Mouse (Mus musculus) left cerebral cortex, postnatal 25 days (tissue): ENCODE data around the gene Gnai2. TPM values are rescaled to one million over a fixed set of nuclear protein-coding genes. Genes with fewer than 3 reads are reported as not detected.

Experiments used
- DNase-seq, 2 experiments: peaks; one replicate each; pipeline ENCODE4 v3.0.0; 2022; ENCODE audit warnings: low spot score in 2 of 2, mixed read lengths in 1 of 2
- intact Hi-C: fragments of 180-260 bp; cut with DNase I; formaldehyde crosslinking; loops from one replicate; pipeline ENCODE4 v1.15.1; 2025
- total RNA-seq, 2 experiments: library from RNA; stranded (reverse); gene quantifications; 2 replicates each; pipeline ENCODE4 v1.2.3; 2021

The Gnai2 gene
- total RNA-seq, 2 experiments from 2014 or later = 214 to 221 TPM

DNA sequence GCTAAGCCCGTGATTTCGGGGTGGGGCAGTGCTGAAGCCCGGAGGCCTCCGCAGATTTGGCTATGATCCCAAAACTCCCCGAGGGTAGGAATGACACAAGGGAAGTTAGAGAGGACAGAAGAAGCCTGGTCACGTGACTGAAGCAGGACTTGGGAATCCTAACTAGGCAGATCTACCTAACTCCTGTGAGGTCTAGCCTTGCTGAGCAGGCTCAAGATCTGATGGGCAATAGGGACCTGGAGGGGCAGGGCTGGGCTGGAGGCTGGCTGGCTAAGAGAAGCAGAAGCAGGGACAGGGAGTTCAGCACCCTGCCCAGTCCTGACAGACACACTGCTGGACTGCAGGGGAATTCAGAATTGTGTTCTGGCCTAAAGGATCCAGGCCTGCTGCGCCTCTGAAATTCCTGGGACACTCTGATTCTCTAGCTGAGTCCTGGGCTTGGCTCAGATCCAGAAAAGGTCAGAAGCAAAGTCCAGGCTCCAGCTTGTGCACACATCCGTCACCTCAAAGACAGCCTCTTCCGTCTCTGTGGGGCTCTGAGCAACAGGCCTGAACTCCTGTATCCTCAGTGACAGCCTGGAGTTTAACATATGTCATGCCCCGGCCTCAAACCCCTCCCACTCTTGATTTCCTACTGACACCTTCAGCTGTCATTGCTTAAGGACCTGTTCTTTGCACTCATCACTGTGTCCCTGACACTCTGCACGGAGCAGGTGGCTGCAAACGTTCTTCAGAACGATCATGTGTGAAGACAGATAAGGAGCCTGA is 16.2 kb downstream of the Gnai2 start:
- intact Hi-C loops = no loop called here
- no peak for DNase-seq

DNA sequence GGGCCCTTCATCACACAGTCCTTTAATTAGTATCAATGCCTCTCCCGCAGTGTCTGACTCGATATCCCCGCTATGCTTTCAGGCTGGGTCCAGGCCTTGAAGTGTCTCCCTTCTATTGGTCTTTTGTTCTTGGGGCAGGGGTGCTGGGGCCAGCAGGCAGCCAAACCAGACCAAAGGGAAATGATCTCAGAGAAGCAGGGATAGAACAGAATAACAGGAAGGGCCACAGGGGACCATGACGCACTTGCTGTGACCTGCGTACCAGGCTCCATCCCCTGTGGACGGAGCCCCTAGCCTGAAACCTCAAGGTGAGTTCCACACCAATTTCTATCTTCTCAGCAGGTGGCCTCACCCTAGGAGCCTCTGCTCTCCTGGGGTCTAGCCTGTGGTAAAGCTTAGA is 17.1 kb downstream of the Gnai2 start:
- intact Hi-C loops = no loop called here
- DNase-seq = no peak

DNA sequence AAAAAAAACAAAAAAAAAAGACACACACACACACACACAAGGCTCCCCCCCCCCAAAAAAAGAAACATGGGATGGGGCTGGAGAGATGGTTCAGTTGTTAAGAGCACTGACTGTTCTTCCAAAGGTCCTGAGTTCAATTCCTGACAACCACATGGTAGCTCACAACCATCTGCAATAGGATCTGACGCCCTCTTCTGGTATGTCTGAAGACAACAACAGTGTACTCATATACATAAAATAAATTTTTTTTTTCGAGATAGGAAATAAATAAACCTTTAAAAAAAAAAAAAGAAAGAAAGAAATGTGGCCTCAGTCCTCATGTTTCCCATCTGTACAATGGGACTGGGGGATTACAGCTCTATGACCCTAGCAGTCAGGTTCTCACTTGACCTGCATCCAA is 17.7 kb downstream of the Gnai2 start:
- intact Hi-C loops = no loop called here
- no peak for DNase-seq

DNA sequence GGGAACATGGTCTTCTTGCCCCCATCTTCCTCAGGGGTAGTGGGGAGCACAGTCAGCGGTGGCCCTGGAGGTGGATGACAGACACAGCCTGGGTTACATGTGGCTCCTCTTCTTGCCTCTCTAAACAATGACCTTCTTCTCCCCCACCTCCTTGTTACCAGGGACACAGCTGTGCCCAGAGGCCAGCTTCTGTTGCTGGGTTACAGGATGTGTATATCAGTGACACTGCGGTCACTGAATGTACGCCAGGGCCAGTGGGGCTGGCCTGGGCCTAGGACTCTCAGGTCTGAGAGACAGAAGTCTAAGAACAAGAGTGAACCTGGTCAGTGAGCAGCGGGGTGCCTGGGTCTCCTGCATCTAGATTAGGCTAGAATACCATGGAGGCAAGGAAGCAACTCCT is 20.1 kb downstream of the Gnai2 start:
- DNase-seq = no peak
- intact Hi-C loops = no loop called here

DNA sequence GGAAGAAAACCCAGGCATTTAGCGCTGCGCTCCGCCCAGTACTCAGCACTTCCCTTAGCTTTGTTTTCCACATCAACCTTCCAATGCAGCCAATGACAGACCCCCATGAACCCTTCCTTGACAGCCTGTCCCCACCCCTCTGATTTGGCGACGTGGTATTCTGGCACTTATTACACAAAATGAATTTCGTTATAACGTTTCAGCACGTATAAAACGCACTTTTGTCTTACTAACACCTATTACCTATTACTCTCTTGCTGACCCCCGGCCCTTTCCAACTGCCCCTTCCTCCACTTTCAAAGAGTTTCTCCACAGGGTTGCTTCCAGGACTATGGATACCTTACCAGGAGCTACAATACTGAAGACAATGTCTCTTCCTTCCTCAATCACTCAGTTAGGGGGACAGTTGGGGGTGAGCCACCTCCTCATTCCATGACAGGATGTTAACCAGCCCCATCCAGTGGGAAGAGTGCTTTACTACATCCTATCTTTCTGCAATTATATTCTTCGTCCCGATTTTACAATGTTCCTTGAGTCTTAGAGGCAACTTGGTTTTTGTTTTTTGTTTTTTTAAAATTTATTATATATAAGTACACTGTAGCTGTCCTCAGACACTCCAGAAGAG is 22.1 kb downstream of the Gnai2 start:
- intact Hi-C loops = no loop called here

DNA sequence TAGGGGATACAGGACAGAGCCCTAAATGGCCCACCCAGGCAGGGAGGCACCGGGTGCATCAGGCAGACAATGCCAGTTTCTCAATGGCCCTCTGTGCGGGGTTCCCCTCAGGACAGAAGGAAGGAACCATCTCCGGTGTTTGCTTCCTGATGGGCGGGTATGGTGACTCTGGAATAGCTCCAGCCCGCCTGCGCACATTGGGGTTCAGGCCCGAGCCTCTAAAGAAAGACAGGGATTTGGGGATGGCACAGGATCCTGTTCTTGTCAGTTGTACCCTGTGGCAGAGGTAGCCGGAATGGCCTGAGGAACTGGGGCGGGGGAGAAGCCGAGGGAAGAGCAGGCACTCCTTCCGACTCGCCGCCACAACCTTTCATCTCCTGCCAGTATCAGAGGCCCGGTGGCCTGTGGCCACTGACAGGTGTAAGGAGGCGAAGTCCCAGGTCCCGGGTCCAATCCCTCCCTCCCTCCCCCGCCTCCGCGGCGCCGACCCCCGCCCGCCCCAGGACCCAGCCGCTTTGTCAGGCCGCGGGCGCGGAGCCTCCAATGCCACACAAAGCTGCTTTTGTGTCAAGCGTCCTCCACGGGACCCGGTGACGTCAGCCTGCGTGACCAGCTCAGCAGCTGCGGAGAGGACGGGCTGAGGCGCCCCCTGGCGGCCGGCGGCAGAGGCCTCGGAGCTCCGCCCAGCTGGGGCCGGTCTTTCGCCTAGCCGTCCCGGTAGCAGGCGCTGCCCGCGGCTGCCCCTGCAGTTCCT is 22.8 kb downstream of the Gnai2 start:
- intact Hi-C loops = no loop called here
- peak; percentile 99 for DNase-seq

More for the DNA sequence above, 22.1 kb downstream of the Gnai2 start:
- DNase-seq = no peak

DNA sequence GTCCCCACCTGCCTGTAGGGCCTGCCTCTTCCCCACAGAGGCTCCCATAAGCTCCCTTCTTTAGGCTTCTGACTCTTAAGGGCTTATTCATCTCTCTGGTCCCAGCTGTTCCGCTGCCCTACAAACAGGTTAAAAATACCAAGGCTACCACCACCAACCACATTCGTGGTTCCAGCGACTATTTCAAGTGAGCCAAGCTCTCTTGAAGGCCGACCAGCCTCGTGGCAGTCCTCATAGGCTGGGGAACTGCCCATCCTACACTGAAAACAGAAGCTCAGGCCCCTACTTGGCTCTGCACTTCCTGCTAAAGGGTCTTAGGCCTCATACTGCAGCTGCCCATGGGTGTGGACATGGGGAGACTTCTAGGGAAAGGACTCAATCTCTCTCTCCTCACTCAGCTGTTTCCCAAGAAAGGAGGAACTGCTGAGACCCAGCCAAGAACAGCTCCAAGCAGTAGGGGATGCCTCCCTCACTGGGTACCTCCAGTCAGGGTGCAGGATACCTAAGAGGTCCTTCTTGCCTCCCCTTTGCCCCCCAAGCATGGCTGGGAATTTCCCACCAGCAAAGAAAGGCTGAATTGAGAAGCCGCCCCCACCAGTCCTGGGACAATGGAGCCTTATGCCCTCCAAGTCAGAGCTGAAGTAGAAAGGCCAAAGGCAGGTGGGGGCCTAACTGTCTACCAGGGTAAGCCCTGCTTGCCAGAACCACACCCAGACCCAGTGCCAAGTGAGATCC is 23.5 kb downstream of the Gnai2 start:
- intact Hi-C loops = no loop called here

DNA sequence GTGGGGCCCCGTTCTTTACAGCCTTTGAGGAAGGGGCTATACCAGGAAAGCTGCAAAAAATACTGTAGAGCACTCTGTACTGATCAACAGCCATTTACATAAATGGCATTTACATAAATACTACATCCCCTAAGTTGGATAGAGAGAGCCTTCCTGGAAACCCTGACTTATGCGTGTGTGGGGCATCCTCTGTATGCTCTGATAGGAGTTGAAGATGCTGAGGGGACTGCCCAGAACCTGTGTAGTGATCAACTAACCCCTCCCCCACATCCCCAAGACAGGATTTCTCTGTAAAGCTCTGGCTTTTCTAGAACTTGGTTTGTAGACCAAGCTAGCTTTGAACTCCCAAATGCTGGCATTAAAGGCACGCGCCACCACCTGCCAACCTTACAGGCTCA is 25.7 kb downstream of the Gnai2 start:
- no peak for DNase-seq
- intact Hi-C loops = no loop called here

More for the DNA sequence above, 23.5 kb downstream of the Gnai2 start:
- peak in 1 of 2 experiments; percentile 78 for DNase-seq

DNA sequence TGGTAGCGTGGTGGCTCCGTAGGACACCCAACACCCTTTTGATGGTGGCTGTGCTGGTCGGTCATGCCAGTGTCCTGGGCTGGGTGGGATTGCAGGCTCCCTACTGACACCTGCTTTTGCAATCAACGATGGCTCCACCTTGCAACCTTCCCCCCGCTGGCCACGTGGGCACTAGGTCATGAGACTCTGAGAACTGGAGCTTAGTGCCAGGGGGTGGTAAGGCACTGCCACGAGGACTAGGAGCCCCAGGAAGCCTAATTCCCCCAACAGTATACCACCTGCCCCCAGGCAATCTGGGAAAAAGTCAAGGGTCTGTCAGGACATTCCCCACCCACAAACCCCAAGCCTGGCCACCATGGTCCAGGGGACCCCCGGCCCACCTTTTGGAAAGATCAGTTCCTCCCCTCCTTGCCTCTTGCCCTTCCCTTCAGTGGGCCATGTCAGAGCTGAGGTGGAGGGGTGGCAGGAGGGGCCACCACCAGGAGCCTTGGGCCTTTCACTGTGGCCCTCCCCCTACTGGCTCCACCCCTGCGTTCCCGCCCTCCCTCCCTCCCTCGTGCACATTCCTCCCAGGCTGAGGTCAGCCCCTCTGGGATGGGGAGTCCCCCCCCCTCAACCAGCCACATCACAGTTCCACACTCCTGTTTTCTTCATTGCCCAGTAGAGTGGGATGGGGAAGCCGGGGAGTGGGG is 26.3 kb downstream of the Gnai2 start, which contains the start of gene Sema3b:
Gene Sema3b (minus strand): TSS at position 489 of the 692 bp plus-strand sequence.
- intact Hi-C loops = no loop called here

DNA sequence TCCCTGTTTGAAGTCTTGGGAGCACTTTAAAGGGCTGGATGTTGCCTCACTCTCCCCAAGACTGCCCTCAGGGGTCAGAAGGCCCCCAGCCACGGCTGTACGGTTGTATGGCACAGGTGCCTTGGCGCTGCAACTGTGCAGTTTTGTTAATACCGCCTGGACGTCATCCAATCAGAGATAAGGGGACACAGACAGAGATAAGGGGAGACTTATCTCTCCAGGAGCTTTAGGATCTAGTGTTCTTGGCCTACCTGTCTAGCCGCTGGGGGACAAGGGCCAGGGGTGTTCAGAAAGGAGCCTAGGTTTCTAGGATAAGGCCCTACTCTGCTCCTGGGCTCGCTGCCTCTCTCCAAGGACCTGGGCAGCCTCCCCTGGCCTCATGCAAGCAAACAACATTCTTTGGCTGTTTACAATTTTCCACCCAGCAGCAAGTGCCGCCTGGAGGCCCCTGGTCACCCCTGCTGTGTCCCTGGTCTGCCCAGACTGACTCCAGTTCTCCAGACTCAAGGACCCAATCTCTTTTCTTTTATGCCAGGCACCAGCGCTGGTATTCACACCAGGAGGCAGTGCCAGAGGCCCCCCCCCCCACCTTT is 27.4 kb downstream of the Gnai2 start:
- DNase-seq = no peak
- intact Hi-C loops = no loop called here

More for the DNA sequence above, 26.3 kb downstream of the Gnai2 start, which contains the start of gene Sema3b:
- no peak for DNase-seq

DNA sequence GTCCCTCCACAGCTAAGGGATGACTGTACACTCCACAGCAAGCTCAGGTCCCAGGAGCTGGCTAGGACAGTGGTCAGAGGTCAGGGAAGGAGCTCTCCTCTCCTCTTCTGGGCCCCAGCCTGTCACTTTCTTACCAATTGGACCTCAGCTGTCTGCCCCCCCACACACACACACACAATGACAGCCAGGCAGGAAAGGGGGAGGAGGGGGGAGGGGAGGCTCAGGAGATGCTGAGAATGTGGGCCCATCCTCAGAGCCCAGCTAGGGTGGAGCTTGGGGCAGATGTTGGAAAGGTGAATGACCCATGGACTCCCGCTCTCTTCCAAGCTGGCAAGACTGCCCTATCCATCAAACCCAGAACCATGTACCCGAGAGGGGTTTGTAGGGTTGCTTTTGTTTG is 28.1 kb downstream of the Gnai2 start:
- intact Hi-C loops = no loop called here
- DNase-seq = no peak

DNA sequence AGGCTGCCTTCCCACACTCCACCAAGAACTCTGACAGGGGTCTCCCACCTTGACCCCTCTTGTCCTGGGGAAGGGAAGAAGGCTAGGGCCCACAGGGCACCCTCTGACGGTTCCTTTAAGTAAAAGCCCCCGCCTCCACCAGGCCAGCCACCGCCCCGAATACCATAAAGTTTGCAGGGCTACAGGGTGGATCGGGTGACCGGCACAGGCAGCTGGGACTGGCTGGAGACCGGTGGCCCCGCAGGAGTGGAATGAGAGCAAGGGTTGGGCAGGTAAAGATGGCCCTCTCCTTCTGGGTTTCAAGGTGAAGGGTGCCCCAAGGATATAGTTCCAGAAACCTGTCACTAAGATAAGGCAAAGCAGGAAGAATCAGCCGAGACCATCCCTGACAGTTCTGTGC is 28.6 kb downstream of the Gnai2 start:
- no peak for DNase-seq
- intact Hi-C loops = no loop called here

DNA sequence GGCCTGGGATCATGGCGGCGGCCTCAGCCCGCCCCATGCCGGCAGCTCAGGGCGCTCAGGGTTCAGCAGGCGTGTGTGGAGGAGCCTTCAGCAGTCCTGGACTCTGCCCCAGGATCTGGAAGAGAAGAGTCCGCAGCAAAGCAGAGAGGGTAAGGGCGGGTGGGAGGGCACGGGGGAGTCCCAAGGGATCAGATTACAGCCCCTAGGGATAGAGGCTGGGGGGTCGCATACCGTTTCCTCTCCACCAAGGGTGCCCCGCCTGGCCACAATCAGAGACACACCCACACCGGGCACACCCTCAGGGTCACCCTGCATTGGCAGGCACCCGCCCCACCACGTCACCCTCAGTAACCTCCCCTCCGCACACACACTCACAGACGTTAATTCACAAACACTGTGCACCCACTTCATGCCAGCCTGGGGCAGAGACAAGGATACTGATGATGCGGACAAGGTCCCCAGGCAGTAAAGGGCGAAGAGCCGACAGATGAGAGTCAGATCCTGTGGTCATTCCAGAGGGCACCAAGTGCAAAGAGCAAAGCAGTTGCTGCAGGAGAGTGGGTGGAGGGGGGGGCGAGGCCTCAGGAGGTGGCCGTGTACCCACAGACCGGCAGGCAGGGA is 30.0 kb downstream of the Gnai2 start:
- intact Hi-C loops = no loop called here

DNA sequence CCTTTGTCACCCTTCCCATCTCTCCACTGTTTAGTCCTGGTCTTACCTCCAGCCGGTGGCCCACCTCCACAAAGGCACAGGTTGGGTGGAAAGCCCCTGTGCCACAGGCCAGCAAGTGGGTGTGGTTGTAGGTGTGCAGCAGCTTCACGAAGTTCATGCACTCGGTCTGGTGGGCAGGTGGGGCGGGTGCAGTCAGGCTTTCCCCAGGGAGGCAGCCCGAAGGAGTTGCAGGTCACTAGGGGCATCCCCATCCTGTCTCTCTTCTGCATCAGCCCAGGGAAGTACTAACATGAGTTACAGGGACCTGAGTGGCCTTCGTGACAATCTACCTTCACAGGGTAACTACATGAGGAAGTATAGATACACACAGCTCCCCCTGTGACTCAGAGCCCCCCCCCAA is 31.9 kb downstream of the Gnai2 start:
- no peak for DNase-seq
- intact Hi-C loops = loop anchor here (5.0 kb wide), 1 partner anchor 134 kb away; no protein-coding TSS in a partner anchor

More for the DNA sequence above, 30.0 kb downstream of the Gnai2 start:
- DNase-seq = no peak

DNA sequence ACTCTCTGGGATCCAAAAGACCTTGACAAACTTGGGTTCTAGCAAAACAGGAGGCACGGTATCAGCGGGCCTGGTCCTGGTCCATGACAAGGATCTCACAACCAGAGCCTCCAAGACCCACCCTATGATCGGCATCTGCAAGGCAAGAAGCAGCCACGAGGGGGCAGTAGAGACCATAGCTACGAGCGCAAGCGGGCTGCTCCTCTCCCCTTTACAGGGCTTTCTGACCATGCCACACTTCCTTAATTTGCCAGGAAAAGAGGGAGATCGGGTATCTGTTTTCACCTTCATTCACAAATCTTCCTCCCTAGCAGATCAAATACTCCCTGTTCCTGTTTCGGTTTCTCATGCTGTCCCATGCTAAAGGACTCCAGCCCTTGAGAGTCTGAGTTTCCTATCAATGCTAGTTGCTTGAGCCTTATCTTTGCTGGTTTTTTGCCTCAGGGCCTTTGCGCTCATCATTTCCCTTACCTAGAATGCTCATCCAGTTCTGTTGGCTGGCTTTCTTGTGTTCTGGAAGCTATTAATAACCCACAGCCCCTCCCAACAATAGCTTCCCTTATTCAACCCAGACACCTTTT is 33.0 kb downstream of the Gnai2 start:
- intact Hi-C loops = loop anchor here (1.0 to 5.0 kb wide), 3 partner anchors 42 to 135 kb away; no protein-coding TSS in a partner anchor
- peak; percentile 86 to 90 for DNase-seq

DNA sequence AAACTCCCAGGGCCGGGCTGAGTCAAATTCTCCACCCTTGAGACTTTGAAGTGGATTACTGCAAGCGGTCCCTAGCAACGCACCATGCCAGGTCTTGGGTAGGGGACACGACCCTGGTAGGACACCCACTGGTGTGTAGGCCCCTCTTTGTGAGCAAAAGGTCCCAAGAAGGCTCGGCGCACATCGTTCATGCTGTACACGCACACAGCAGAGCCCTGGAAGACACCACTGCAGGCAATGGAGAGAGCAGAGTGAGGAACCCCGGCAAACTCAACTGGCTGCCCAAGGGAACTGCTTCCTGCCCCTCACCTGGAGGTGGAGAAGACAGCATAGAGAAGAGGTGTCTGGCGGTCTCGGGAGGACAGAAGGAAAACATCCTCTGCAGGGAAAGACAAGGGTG is 33.9 kb downstream of the Gnai2 start:
- intact Hi-C loops = loop anchor here (5.0 kb wide), 1 partner anchor 136 kb away; no protein-coding TSS in a partner anchor
- no peak for DNase-seq

DNA sequence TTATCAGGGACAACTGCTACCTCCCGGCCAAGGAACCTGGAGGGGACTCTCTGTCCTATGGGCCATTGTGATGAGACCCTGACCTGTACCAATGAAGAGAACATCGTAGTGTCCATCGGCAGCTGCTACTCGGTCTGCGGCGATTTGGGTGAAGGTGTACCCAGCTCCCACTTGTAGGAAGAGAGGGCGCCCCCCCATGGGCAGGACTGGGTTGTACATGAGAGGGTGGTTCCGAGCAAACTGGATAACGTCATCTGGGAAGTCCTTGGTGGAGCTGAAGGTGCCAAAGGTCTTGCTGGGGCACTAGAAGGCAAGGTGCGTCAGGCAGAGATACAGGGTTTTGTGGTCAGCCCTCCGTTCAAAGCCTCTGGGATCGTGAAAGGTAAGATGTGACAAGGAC is 34.4 kb downstream of the Gnai2 start:
- intact Hi-C loops = loop anchor here (5.0 kb wide), 1 partner anchor 137 kb away; no protein-coding TSS in a partner anchor
- no peak for DNase-seq

DNA sequence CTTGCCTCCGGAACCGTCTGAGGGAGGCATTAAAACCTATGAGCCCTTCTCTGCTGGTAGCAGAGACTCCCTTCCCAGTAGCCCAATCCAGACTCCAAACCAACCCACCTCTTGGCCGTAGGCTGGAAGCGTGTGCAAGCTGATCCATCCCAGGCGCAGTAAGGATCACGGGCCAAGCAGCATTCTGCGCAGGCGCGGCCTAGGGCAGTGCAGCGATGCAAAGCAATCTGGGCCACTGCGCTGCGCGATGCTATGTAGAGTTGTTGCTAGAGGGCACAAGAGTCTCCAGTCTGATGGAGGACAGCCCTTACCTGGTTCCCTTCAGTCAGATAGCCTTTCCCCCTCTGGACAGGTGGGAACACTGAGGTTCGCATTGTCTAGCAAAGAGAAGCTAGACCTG is 35.3 kb downstream of the Gnai2 start:
- intact Hi-C loops = loop anchor here (5.0 kb wide), 1 partner anchor 137 kb away; no protein-coding TSS in a partner anchor
- peak in 1 of 2 experiments; percentile 69 for DNase-seq
